Mouse (Mus musculus) lung, postnatal 0 days (tissue): ENCODE data around the gene Adam12. TPM values are rescaled to one million over a fixed set of nuclear protein-coding genes. Genes with fewer than 3 reads are reported as not detected.

Experiments
- ATAC-seq: fragments of 200-750 bp; cut with Nextera tagmentation; 2 replicates; pipeline ENCODE4 v1.8.0; 2017; ENCODE audit warnings: moderate library complexity
- DNase-seq: peaks from one replicate; pipeline ENCODE4 v3.0.0-alpha.2; 2016; ENCODE audit warnings: low spot score
- H3K27ac ChIP-seq: fragments of 300-500 bp; sonication (generic); 2 replicates; pipeline ENCODE4 v1.5.1; 2014; ENCODE audit warnings: antibody characterized with exemption, mild to moderate bottlenecking, low read length, mixed read lengths
- H3K27me3 ChIP-seq: fragments of 300-500 bp; sonication (generic); replicated peaks from 2 replicates; pipeline ENCODE4 v1.6.1; 2014; ENCODE audit warnings: low read length, mixed read lengths; ENCODE audit not compliant: insufficient read depth
- H3K36me3 ChIP-seq: fragments of 300-500 bp; sonication (generic); 2 replicates; pipeline ENCODE4 v1.6.1; 2014; ENCODE audit warnings: low read length, mixed read lengths; ENCODE audit not compliant: insufficient read depth
- H3K4me1 ChIP-seq: fragments of 300-500 bp; sonication (generic); 2 replicates; pipeline ENCODE4 v1.6.1; 2014; ENCODE audit warnings: antibody characterized with exemption, low read depth, low read length, mixed read lengths; ENCODE audit not compliant: insufficient read depth
- H3K4me2 ChIP-seq: fragments of 300-500 bp; sonication (generic); replicated peaks from 2 replicates; pipeline ENCODE4 v1.6.1; 2014; ENCODE audit warnings: low read depth, mild to moderate bottlenecking, low read length, moderate library complexity, mixed read lengths
- H3K4me3 ChIP-seq: fragments of 300-500 bp; sonication (generic); 2 replicates; pipeline ENCODE4 v1.5.1; 2014; ENCODE audit warnings: low read depth, low read length
- H3K9ac ChIP-seq: fragments of 300-500 bp; sonication (generic); replicated peaks from 2 replicates; pipeline ENCODE4 v1.6.1; 2014; ENCODE audit warnings: low read depth, mild to moderate bottlenecking
- H3K9me3 ChIP-seq: fragments of 300-500 bp; sonication (generic); 2 replicates; pipeline ENCODE4 v1.6.1; 2016; ENCODE audit warnings: low read length, mixed read lengths
- CTCF ChIP-seq: IDR thresholded peaks from 2 replicates; pipeline ENCODE4 v1.5.1; 2016; ENCODE audit warnings: antibody characterized with exemption, mild to moderate bottlenecking
- EP300 ChIP-seq: IDR thresholded peaks from 2 replicates; pipeline ENCODE4 v1.6.1; 2016; ENCODE audit warnings: antibody characterized with exemption, mild to moderate bottlenecking, control low read depth
- WGBS: fragments of 180-500 bp; shearing (Covaris S2); extraction: QIAGEN DNeasy Blood & Tissue Kit; methylation state at CpG from one replicate; pipeline ENCODE4 v1.1.7; 2014; 5-methylcytosine and 5-hydroxymethylcytosine counted together
- polyA plus RNA-seq: library from polyadenylated mRNA; unstranded; fragments of >200 nt; fragmentation: Nextera tagmentation; extraction: Ambion mirVana; gene quantifications from 2 replicates; pipeline ENCODE4 v1.2.1, GENCODE M21; 2015

Adam12 gene
- polyA plus RNA-seq, 1 experiment from 2014 or later = 2.5 TPM

DNA sequence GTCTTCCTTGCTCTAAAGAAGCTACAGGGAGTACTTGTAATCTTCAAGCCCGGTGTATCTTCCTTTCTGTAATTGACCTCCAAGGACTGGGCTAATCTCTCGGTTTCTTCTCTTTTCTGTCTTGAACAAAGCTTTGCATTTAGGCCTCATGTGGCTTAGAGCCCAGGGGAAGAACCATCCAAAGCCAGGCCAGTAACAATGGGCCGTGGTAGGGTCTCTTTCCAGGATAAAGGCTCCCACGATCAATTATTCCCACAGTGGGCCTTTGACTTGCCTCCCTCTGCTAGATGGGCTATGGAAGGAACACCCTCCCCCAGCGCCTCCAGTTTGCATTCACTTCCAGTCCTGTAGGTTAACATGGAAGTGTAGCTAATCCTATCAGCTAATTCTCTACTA is 204.9 kb downstream of the Adam12 start:
- DNase-seq (no peak), ATAC-seq (no peak)
- peak overlapping the region; percentile 51; the same call in 1 of the 2 replicates for H3K27ac ChIP-seq
- H3K4me3 ChIP-seq = no peak overlapping the region
- H3K4me2 ChIP-seq = no peak overlapping the region
- peaks cover 15% of the 10 kb centered on the region; the same call in 1 of the 2 replicates for H3K4me1 ChIP-seq
- H3K36me3 ChIP-seq = no peaks in the 10 kb centered on the region
- H3K27me3 ChIP-seq = no peaks in the 10 kb centered on the region
- TF ChIP-seq EP300 (no peak), CTCF (no peak)
- WGBS = 65% methylated on average over 5 of the region's 5 CpGs
- H3K9me3 ChIP-seq = no peaks in the 10 kb centered on the region
- H3K9ac ChIP-seq = no peak overlapping the region

DNA sequence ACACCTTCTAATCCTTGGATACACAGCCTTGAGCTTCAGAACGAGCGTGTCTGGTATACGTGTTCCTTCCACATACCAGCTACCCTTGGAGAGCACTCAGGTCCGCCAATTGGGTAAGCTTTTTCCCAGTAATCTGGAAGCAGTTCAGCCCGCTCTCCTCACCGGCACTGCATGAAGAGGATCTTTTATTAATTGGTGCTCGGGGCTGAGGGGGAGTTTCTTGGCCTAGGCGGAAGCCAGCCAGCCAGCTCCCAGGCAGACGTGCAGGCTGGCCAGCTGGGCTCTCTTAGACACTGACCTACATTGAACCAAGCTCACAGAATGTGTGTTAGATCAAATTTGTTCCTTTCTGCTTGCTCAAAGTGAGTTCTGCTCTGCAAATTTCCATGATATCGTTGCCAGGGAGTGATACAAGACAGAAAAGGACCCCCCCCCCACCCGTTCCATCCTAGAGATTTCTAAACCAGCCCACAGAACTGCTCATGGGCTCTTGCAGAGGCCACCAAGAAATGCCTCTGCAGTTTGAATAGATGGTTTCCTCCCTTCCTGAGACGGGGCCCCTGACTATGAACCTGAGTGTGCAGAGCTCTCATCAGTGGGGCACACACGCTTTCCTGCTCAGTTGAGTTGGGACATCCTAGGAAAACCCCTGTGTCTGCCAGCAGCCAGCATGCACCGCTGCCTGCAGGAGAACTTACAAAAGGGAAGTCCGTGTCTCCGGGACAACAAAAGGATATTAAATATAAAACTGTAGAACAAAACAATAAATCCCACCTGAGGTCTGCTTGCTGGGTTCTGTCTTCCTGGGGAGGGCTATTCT is 205.5 kb downstream of the Adam12 start:
- Histone ChIP-seq H3K9me3 (no peaks in the 10 kb centered on the region), H3K4me2 (no peak overlapping the region; the same call in 1 of the 2 replicates), H3K4me1 (peaks cover 11% of the 10 kb centered on the region; the same call in 1 of the 2 replicates), H3K9ac (no peak overlapping the region), H3K27me3 (no peaks in the 10 kb centered on the region), H3K27ac (peak overlapping the region; percentile 51; the same call in 1 of the 2 replicates), H3K36me3 (no peaks in the 10 kb centered on the region), H3K4me3 (no peak overlapping the region)
- peak; percentile 90 for DNase-seq
- 26% methylated on average over 16 of the region's 16 CpGs for WGBS
- peak; percentile 91 for ATAC-seq
- no peak for TF ChIP-seq CTCF
- peak; percentile 25; the same call in 1 of the 2 replicates for TF ChIP-seq EP300

DNA sequence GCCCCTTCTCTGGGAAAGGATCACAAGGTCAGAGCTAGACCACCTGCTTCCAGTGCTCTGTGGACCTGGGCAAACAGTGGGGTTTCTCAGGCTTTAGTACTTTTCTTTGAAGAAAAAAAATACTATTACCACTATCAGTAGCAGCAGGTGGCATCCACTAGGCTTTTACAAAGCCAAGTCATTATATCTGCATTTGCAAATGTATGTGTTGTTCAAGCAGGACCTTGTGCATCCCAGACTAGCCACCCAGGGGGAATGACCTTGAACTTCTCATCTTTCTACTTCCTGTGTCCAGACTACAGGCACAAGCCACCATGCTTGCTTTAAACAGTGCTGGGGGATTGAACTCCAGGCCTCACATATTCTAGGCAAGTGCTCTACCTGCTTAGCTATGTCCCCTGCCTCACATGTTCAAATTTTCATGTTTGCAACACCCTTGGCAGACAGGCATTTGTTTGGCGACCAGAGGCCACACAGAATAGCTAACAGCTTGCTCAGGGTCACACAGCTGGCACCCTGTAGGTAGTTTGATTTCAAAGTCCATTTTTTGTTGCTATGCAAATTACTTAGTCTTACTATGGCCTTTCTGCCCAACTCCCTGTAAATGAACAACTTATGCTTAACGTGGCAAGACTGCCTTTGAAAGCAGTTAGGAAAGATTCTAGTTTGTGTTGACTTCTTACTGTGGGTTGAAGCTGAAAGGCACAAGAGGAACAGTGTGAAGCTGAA is 209.6 kb downstream of the Adam12 start:
- H3K9ac ChIP-seq = no peak overlapping the region
- no peaks in the 10 kb centered on the region for H3K27me3 ChIP-seq
- no peaks in the 10 kb centered on the region for H3K9me3 ChIP-seq
- 64% methylated on average over 2 of the region's 2 CpGs for WGBS
- H3K4me3 ChIP-seq = no peak overlapping the region
- ATAC-seq = no peak
- DNase-seq = no peak
- no peak overlapping the region for H3K27ac ChIP-seq
- no peaks in the 10 kb centered on the region for H3K36me3 ChIP-seq
- no peak for TF ChIP-seq EP300
- TF ChIP-seq CTCF = no peak
- peaks cover 9% of the 10 kb centered on the region; the same call in 1 of the 2 replicates for H3K4me1 ChIP-seq
- H3K4me2 ChIP-seq = no peak overlapping the region

DNA sequence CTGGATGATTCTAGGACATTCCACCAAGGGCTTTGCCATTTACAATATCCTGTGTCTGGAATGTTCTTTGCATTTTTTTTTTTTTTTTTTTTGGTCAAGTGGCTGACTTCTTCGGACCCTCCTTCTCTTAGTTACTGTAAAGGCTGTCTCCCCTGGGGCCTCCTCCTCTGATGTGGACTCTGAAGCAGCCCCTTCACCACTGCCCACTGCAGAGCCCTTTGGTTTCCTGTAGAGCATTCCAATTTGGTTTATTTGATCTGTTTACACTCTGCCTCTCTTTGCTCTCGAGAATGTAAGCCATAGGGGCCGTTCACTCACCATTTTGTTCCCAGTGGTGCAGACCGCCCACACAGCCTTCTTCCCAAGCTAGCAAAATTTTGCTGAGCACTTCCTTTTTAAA is 216.7 kb downstream of the Adam12 start:
- no peak overlapping the region for H3K4me3 ChIP-seq
- DNase-seq (no peak), ATAC-seq (no peak)
- H3K9ac ChIP-seq = no peak overlapping the region
- no peaks in the 10 kb centered on the region for H3K36me3 ChIP-seq
- H3K27ac ChIP-seq = no peak overlapping the region
- 43% methylated on average over 4 of the region's 4 CpGs for WGBS
- no peak overlapping the region for H3K4me2 ChIP-seq
- no peaks in the 10 kb centered on the region for H3K4me1 ChIP-seq
- no peaks in the 10 kb centered on the region for H3K9me3 ChIP-seq
- TF ChIP-seq EP300 (no peak), CTCF (no peak)
- H3K27me3 ChIP-seq = no peaks in the 10 kb centered on the region

DNA sequence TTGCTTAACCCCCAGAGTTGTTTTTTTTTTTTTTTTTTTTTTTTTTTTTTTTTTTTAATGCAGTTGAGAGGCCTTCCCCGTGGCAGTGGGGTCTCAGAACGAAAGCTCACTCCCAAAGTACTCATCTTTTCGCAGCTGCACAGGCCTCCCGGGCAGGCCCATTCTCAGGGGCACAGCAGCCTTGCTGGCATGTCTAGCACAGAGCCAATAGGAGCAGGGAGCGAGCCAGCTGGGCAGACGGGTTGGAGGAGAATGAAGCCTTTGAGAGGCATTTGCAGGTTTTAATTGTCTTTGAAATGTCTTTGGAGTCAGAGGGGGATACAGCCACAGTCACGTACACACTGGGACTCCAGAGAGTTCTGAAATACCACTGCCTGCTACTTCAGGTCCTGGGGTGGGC is 217.2 kb downstream of the Adam12 start:
- no peaks in the 10 kb centered on the region for H3K4me1 ChIP-seq
- H3K36me3 ChIP-seq = no peaks in the 10 kb centered on the region
- TF ChIP-seq EP300 (no peak), CTCF (no peak)
- no peak overlapping the region for H3K4me2 ChIP-seq
- H3K9me3 ChIP-seq = no peaks in the 10 kb centered on the region
- ATAC-seq = no peak
- no peaks in the 10 kb centered on the region for H3K27me3 ChIP-seq
- DNase-seq = no peak
- no peak overlapping the region for H3K9ac ChIP-seq
- H3K4me3 ChIP-seq = no peak overlapping the region
- 55% methylated on average over 7 of the region's 7 CpGs for WGBS
- H3K27ac ChIP-seq = no peak overlapping the region

DNA sequence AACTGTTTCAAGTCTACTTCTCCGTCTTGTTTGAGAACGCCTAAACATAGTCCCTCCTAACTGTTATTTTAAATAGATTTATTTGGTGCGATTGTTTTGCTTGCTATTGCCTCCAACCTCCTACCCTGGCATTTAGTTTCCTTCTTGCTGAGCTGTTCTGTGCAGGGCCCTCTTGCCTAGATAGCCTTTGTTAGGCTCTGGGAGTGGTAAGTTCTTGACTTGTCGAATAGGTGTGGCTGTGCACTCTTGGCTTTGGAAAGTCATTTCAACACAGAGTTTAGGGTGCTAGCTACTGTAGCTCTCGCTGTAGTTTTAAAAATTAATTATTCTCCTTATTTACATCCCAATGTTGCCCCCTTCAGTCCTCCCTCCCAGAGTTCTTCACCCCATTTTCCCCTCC is 222.8 kb downstream of the Adam12 start:
- Histone ChIP-seq H3K36me3 (no peaks in the 10 kb centered on the region), H3K4me2 (no peak overlapping the region), H3K27me3 (no peaks in the 10 kb centered on the region), H3K27ac (no peak overlapping the region), H3K4me3 (no peak overlapping the region), H3K4me1 (no peaks in the 10 kb centered on the region), H3K9me3 (0 out of 2 replicates have a peak, but pooled peaks cover 4% of the 10 kb centered on the region), H3K9ac (no peak overlapping the region)
- ATAC-seq (no peak), DNase-seq (peak; percentile 48)
- TF ChIP-seq CTCF = no peak
- WGBS = 57% methylated on average over 5 of the region's 5 CpGs
